Mouse (Mus musculus) MEL (cell line): ENCODE data around the gene Erf. TPM values are rescaled to one million over a fixed set of nuclear protein-coding genes. Genes with fewer than 3 reads are reported as not detected.
A peak's percentile ranks its signal among the peaks of the same experiment; 100 is the strongest.

Experiments
- DNase-seq: peaks from one replicate; pipeline ENCODE4 v3.0.0; 2011; ENCODE audit warnings: low read depth, low spot score
- H3K27ac ChIP-seq: 2 replicates; pipeline ENCODE4 v1.5.1; 2012; ENCODE audit warnings: low read depth, mild to moderate bottlenecking, control low read depth, low read length, moderate library complexity; ENCODE audit not compliant: control insufficient read depth
- H3K27me3 ChIP-seq, 2 experiments: fragments of 150-350 bp in 1 of 2; sonication (generic) in 1 of 2; 2 replicates each; pipeline ENCODE4 v1.6.1; 2012; ENCODE audit warnings: low read length in 2 of 2, mild to moderate bottlenecking in 2 of 2, improper control_type of control experiment in 1 of 2, moderate library complexity in 1 of 2; ENCODE audit not compliant: insufficient read depth in 2 of 2, control insufficient read depth in 1 of 2
- H3K36me3 ChIP-seq, 2 experiments: 2 replicates each; pipeline ENCODE4 v1.6.1; 2012 to 2014; ENCODE audit warnings: low read length in 2 of 2, improper control_type of control experiment in 1 of 2, inconsistent platforms in 1 of 2, mild to moderate bottlenecking in 1 of 2; ENCODE audit not compliant: insufficient read depth in 2 of 2, control insufficient read depth in 1 of 2
- H3K4me1 ChIP-seq, 2 experiments: fragments of 150-350 bp in 1 of 2; sonication (generic) in 1 of 2; 2 replicates each; pipeline ENCODE4 v1.6.1; 2012; ENCODE audit warnings: low read length in 2 of 2, improper control_type of control experiment in 1 of 2, mild to moderate bottlenecking in 1 of 2; ENCODE audit not compliant: insufficient read depth in 2 of 2, control insufficient read depth in 1 of 2
- H3K4me3 ChIP-seq, 2 experiments: fragments of 150-350 bp in 1 of 2; sonication (generic) in 1 of 2; 2 replicates each; pipeline ENCODE4 v1.5.1; 2012; ENCODE audit warnings: low read depth in 2 of 2, low read length in 2 of 2, mild to moderate bottlenecking in 2 of 2, moderate library complexity in 2 of 2, control low read depth in 1 of 2, improper control_type of control experiment in 1 of 2; ENCODE audit not compliant: control insufficient read depth in 1 of 2, insufficient read depth in 1 of 2
- H3K79me2 ChIP-seq: 2 replicates; pipeline ENCODE4 v1.6.1; 2012; ENCODE audit warnings: mild to moderate bottlenecking, low read length, moderate library complexity; ENCODE audit not compliant: control insufficient read depth, poor library complexity, insufficient read depth
- H3K9ac ChIP-seq: 2 replicates; pipeline ENCODE4 v1.6.1; 2012; ENCODE audit warnings: low read depth, mild to moderate bottlenecking, control low read depth, low read length, moderate library complexity; ENCODE audit not compliant: control insufficient read depth, poor library complexity, severe bottlenecking
- H3K9me3 ChIP-seq: fragments of 150-350 bp; sonication (generic); replicated peaks from 2 replicates; pipeline ENCODE4 v1.6.1; 2012; ENCODE audit warnings: mild to moderate bottlenecking, low read length, improper control_type of control experiment, moderate library complexity; ENCODE audit not compliant: insufficient read depth
- CHD2 ChIP-seq: IDR thresholded peaks from 2 replicates; pipeline ENCODE4 v1.6.1; 2011; ENCODE audit warnings: low read length, improper control_type of control experiment
- GABPA ChIP-seq: IDR thresholded peaks from 2 replicates; pipeline ENCODE4 v1.6.1; 2012; ENCODE audit warnings: low read depth, mild to moderate bottlenecking, inconsistent platforms, low read length, improper control_type of control experiment, moderate library complexity
- GATA1 ChIP-seq: IDR thresholded peaks from 2 replicates; pipeline ENCODE4 v1.6.1; 2011; ENCODE audit warnings: low read depth, low read length, improper control_type of control experiment
- HCFC1 ChIP-seq: IDR thresholded peaks from 2 replicates; pipeline ENCODE4 v1.6.1; 2012; ENCODE audit warnings: low read depth, mild to moderate bottlenecking, inconsistent platforms, low read length, improper control_type of control experiment, moderate library complexity
- MAX ChIP-seq: IDR thresholded peaks from 2 replicates; pipeline ENCODE4 v1.6.1; 2011; ENCODE audit warnings: low read length, improper control_type of control experiment
- MXI1 ChIP-seq: IDR thresholded peaks from 2 replicates; pipeline ENCODE4 v1.6.1; 2011; ENCODE audit warnings: mild to moderate bottlenecking, low read depth, low read length, improper control_type of control experiment
- MYC ChIP-seq: IDR thresholded peaks from 2 replicates; pipeline ENCODE4 v1.6.1; 2011; ENCODE audit warnings: low read depth, mild to moderate bottlenecking, low read length, improper control_type of control experiment, moderate library complexity
- NELFE ChIP-seq: IDR thresholded peaks from 2 replicates; pipeline ENCODE4 v1.6.1; 2011; ENCODE audit warnings: low read depth, low read length, improper control_type of control experiment
- POLR2A ChIP-seq, 2 experiments: IDR thresholded peaks; 2 replicates each; pipeline ENCODE4 v1.6.1; 2011 to 2012; ENCODE audit warnings: low read length in 2 of 2, mild to moderate bottlenecking in 2 of 2, control low read depth in 1 of 2, improper control_type of control experiment in 1 of 2, low read depth in 1 of 2, moderate library complexity in 1 of 2; ENCODE audit not compliant: control insufficient read depth in 1 of 2, insufficient read depth in 1 of 2, poor library complexity in 1 of 2
- RCOR1 ChIP-seq: IDR thresholded peaks from 2 replicates; pipeline ENCODE4 v1.6.1; 2012; ENCODE audit warnings: low read depth, mild to moderate bottlenecking, inconsistent platforms, low read length, improper control_type of control experiment
- SIN3A ChIP-seq: IDR thresholded peaks from 2 replicates; pipeline ENCODE4 v1.6.1; 2012; ENCODE audit warnings: low read length, improper control_type of control experiment, inconsistent platforms
- TBP ChIP-seq: IDR thresholded peaks from 2 replicates; pipeline ENCODE4 v1.8.0; 2011; ENCODE audit warnings: low read depth, low read length, improper control_type of control experiment
- TCF12 ChIP-seq: IDR thresholded peaks from 2 replicates; pipeline ENCODE4 v1.6.1; 2014; ENCODE audit warnings: low read depth, mild to moderate bottlenecking, inconsistent platforms, low read length, improper control_type of control experiment, moderate library complexity
- UBTF ChIP-seq: IDR thresholded peaks from 2 replicates; pipeline ENCODE4 v1.6.1; 2012; ENCODE audit warnings: low read depth, mild to moderate bottlenecking, inconsistent platforms, low read length, improper control_type of control experiment, moderate library complexity, borderline replicate concordance; ENCODE audit not compliant: insufficient read depth
- USF1 ChIP-seq: IDR thresholded peaks from 2 replicates; pipeline ENCODE4 v1.6.1; 2014; ENCODE audit warnings: low read depth, mild to moderate bottlenecking, inconsistent platforms, low read length, improper control_type of control experiment, moderate library complexity
- ZC3H11A ChIP-seq: IDR thresholded peaks from 2 replicates; pipeline ENCODE4 v1.6.1; 2012; ENCODE audit warnings: low read depth, mild to moderate bottlenecking, inconsistent platforms, low read length, improper control_type of control experiment
- polyA plus RNA-seq, 2 experiments: library from polyadenylated mRNA; stranded (reverse) in 1 of 2; unstranded in 1 of 2; fragments of >175 nt in 1 of 2; fragments of >200 nt in 1 of 2; gene quantifications; 2 replicates each; pipeline versions ENCODE4 v1.2.1 to v1.2.4; 2012; ENCODE audit warnings: low replicate concordance in 2 of 2, low read depth in 1 of 2; ENCODE audit not compliant: insufficient read length in 2 of 2, insufficient read depth in 1 of 2, missing spikeins in 1 of 2
- total RNA-seq: library from RNA; depleted of rRNA; stranded (reverse); fragments of 300-350 nt; gene quantifications from 2 replicates; pipeline ENCODE4 v1.2.3, GENCODE M21; 2012

Gene Erf
- total and polyA plus RNA-seq, 3 experiments = 24.6 to 33.2 TPM; not detected in 1

DNA sequence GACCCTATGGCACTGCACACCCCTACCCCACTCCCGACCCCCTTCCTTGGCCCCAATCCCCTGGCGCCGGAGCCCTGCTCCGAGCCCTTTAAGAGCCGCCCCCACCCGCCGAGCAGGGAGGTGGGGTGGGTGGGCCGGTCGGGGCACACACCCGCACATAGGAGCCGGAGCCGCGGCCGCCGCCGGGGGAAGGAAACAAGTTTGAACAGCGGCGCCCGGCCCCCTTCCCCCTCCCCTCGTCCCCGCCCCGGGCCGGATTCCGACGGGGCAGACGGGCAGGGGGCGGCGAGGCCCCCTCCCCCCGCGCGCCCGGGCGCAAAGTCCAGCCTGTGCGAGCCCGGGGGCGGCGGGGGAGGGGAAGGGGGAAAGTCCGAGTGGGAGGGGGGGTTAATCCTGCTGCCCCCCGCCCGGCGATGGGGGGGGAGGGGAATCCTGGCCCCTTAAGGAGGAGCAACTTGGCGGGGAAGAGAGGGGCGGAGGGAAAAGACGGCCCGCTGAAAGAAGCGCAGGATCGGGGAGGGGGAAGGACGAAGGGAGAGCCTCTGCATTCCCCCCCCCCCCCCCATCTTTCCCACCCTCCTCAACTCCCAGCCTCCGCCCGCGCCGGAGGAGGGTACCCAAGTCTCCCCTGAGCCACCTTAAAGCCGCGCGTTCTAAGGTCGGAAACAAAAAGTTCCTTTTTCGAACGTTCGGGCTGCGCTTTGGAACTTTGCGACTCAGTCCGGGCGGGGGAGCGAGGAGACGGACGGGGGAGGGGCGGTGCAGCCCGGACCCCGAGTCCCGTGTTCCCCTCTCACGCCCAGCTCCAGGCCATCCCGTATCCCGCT, 1.0 kb downstream of the Erf start (continued):
- TF ChIP-seq MXI1 (no peak), NELFE (no peak), ZC3H11A (no peak), MAX (peak; percentile 16; the same call in 1 of the 2 replicates)

DNA sequence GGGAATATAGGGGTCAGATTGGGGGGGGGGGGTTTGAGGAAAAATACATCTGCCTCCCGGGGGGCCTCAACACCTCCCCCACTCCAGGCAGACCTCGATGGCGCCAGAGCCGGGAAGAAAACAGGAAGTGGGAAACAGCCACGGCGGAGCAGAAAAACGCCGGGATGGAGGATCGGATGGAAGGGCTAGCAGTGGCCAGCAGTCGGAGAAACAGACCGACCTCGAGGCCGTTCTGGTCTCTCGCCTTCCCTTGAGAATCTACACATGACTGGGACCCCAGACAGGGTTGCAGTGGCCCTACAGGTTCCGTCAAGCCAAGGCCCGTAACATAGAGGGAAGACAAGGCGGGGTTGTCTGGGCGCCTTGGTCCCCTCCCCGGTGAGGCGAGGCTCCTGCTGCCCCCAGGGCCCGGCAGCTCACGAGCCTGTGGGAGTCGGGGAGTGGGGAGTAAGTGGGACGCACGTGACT, 1.7 kb downstream of the Erf start:
- TF ChIP-seq TCF12 = no peak
- TF ChIP-seq SIN3A = peak; percentile 32; the same call in 1 of the 2 replicates
- TF ChIP-seq USF1 = 0 out of 2 replicates have a peak, but pooled peaks have one; percentile 39
- TF ChIP-seq POLR2A (IDR thresholded peaks at IDR 0.05; ENCODE audit: control insufficient read depth in 1 of 2, insufficient read depth in 1 of 2, low read depth in 1 of 2, low read length in 2 of 2, poor library complexity in 1 of 2) = peak in 1 of 2 experiments; percentile 32; a peak in 1 of 4 replicates
- no peak for TF ChIP-seq RCOR1
- Histone ChIP-seq H3K9me3 (no peaks in the 10 kb centered on the region), H3K9ac (peak overlapping the region; percentile 88), H3K27me3 (no peaks in the 10 kb centered on the region), H3K79me2 (peaks cover 32% of the 10 kb centered on the region), H3K4me1 (peaks cover 0 to 7% of the 10 kb centered on the region in 2 experiments; a peak in 3 of 4 replicates), H3K4me3 (peak overlapping the region; percentile 55 to 99), H3K27ac (peak overlapping the region; percentile 29), H3K36me3 (peaks cover 0 to 2% of the 10 kb centered on the region in 2 experiments; a peak in 3 of 4 replicates)
- DNase-seq = peak; percentile 62

DNA sequence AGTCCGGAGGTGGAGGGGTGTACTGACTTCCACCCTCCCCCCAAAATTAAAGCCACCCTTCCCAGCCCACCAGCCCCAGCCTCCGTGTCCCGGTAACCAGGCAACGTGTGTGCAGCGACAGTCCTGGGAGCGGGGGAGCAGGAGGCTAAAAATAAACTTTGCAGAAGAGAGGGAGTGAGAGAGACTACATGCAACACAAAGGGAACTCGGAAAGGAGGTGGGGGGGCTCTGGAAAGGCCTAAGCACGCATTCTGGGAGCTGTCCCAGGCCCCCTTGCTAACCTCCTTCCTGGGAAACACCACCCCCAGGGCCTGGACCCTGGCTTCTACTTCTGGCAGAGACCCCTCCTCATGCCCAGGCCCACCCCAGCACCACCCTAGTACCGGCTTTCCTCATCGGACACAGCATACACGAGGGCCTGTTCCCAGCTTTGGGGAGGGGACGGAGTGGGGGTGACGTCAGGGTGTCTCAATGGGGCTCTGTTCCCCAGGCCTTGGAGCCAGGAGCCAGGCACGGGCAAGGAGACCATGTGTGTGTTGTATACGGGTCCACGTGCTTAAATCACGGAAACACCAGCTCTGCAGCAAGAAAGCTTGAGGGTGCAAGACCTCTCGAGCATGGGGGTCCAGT, 2.4 kb downstream of the Erf start:
- peaks cover 32% of the 10 kb centered on the region for H3K79me2 ChIP-seq
- TF ChIP-seq GABPA = no peak
- TF ChIP-seq UBTF = no peak
- TF ChIP-seq GATA1 = no peak
- no peak for TF ChIP-seq TBP
- no peak for TF ChIP-seq HCFC1
- no peak for TF ChIP-seq CHD2
- TF ChIP-seq MYC = no peak
- TF ChIP-seq, all 39 proteins: peak for 0
- Histone ChIP-seq H3K27ac (no peak overlapping the region), H3K4me3 (peak overlapping the region in 1 of 2 experiments; percentile 55; a peak in 1 of 4 replicates), H3K36me3 (peaks cover 0 to 2% of the 10 kb centered on the region in 2 experiments; a peak in 3 of 4 replicates), H3K27me3 (no peaks in the 10 kb centered on the region), H3K9me3 (no peaks in the 10 kb centered on the region), H3K9ac (peak overlapping the region; percentile 88), H3K4me1 (peaks cover 0 to 7% of the 10 kb centered on the region in 2 experiments; a peak in 3 of 4 replicates)
- DNase-seq = no peak
